9 mouse cellular contexts compared by ENCODE assay signal in the genomic region with DNA sequence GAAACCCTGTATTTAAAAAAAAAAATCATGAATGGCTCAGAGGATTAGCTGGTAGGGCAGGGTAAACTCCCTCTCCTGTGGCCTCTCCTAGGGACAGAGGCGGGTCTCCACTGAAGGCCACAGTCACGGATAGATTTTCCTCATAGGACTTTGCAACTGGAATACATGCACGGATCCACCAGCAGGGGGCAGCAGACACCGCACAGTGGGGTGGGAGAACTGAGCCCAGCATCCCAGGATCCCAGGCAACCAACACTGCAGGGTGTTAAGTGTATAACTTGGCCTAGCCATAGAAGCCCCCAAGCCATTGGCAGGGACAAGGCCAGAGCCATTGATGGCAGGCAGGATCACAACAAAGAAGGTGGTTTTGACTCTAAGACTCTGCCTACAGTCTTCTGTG. TPM values are rescaled to one million over a fixed set of nuclear protein-coding genes. Genes with fewer than 3 reads are reported as not detected.
A peak's percentile ranks its signal among the peaks of the same experiment; 100 is the strongest.
DNase-seq lines count a peak whose midpoint lies in the region; ATAC-seq and TF ChIP-seq lines count a peak whose summit lies in the region.
"Had no signal": no experiment of that assay in that cellular context is flagged by ENCODE, and none has a peak within 500 bp of the region (broad histone marks: within the 10 kb centered on the region; RNA-seq: fewer than 3 reads in every experiment).

No protein-coding gene starts in this region.

- no peaks in the 10 kb centered on the region for H3K27me3 ChIP-seq in intestine, embryonic 15.5 days (replicated peaks)
- no peaks in the 10 kb centered on the region for H3K27me3 ChIP-seq in liver, embryonic 14.5 days (ENCODE audit: control insufficient read depth, insufficient read depth, low read length)
- H3K27me3 ChIP-seq in neural tube, embryonic 13.5 days, result no peaks in the 10 kb centered on the region
- H3K27me3 ChIP-seq in testis, adult 2 months (ENCODE audit: control insufficient read depth, insufficient read depth, low read length), result no peaks in the 10 kb centered on the region

- intact Hi-C loops in gastrocnemius, adult 2 months (cut with DNase I), result loop anchor here (1.0 to 5.0 kb wide), 3 partner anchors 125 to 217 kb away; no protein-coding TSS in a partner anchor

- H3K4me2 ChIP-seq in intestine, embryonic 15.5 days (replicated peaks), result no peak overlapping the region
- H3K4me2 ChIP-seq in liver, embryonic 14.5 days (ENCODE audit: low read depth), result no peak overlapping the region
- no peak overlapping the region for H3K4me2 ChIP-seq in neural tube, embryonic 13.5 days

- no peaks in the 10 kb centered on the region for H3K4me1 ChIP-seq in intestine, embryonic 15.5 days (replicated peaks)
- no peaks in the 10 kb centered on the region for H3K4me1 ChIP-seq in liver, embryonic 14.5 days (replicated peaks; ENCODE audit: control insufficient read depth in 2 of 2, insufficient read depth in 2 of 2, low read length in 1 of 2)
- no peaks in the 10 kb centered on the region for H3K4me1 ChIP-seq in neural tube, embryonic 13.5 days (replicated peaks)
- H3K4me1 ChIP-seq in testis, adult 2 months (ENCODE audit: control insufficient read depth, insufficient read depth, low read length), result no peaks in the 10 kb centered on the region

- H3K4me3 ChIP-seq in gastrocnemius, adult 2 months, result no peak overlapping the region
- no peak overlapping the region for H3K4me3 ChIP-seq in intestine, embryonic 15.5 days (replicated peaks)
- no peak overlapping the region for H3K4me3 ChIP-seq in liver, embryonic 14.5 days (ENCODE audit: insufficient read depth in 1 of 2, low read depth in 2 of 2, low read length in 2 of 2)
- H3K4me3 ChIP-seq in neural tube, embryonic 13.5 days, result no peak overlapping the region
- H3K4me3 ChIP-seq in testis, adult 2 months (ENCODE audit: control insufficient read depth, low read depth, low read length), result no peak overlapping the region
- H3K4me3 ChIP-seq: myocyte had no signal

- TF ChIP-seq EP300 in liver, embryonic 14.5 days (IDR thresholded peaks at IDR 0.05; ENCODE audit: low read depth), result no peak

- H3K9me3 ChIP-seq in intestine, embryonic 15.5 days, result no peaks in the 10 kb centered on the region
- no peaks in the 10 kb centered on the region for H3K9me3 ChIP-seq in liver, embryonic 14.5 days (ENCODE audit: control insufficient read depth, low read length)
- no peaks in the 10 kb centered on the region for H3K9me3 ChIP-seq in neural tube, embryonic 13.5 days

- peak; percentile 48 for ATAC-seq in intestine, embryonic 15.5 days
- no peak for ATAC-seq in liver, embryonic 14.5 days (ENCODE audit: insufficient read depth)
- peak; percentile 61; the same call in 1 of the 2 replicates for ATAC-seq in neural tube, embryonic 13.5 days (ENCODE audit: low read depth)

- WGBS in intestine, embryonic 15.5 days, result 7% methylated on average over 4 of the region's 4 CpGs
- 13% methylated on average over 4 of the region's 4 CpGs for WGBS in liver, embryonic 14.5 days (ENCODE audit: insufficient replicate concordance)
- 5% methylated on average over 4 of the region's 4 CpGs for WGBS in neural tube, embryonic 13.5 days

- DNase-seq in left cerebral cortex, adult 18-20 months (ENCODE audit: low spot score in 2 of 2), result peak; percentile 83 to 90
- DNase-seq in left cerebral cortex, adult 11 months (ENCODE audit: low spot score), result no peak
- DNase-seq in cerebellum, postnatal 14 days, result peak; percentile 88 to 93
- DNase-seq in gastrocnemius, adult 2 months, result peak; percentile 88
- DNase-seq in liver, embryonic 14.5 days (ENCODE audit: low read depth in 3 of 3, low spot score in 3 of 3), result peak in 2 of 3 experiments; percentile 28 to 34

- H3K9ac ChIP-seq in intestine, embryonic 15.5 days, result no peak overlapping the region
- no peak overlapping the region for H3K9ac ChIP-seq in liver, embryonic 14.5 days (replicated peaks)
- H3K9ac ChIP-seq in neural tube, embryonic 13.5 days, result no peak overlapping the region

- TF ChIP-seq POLR2A in testis, adult 2 months (IDR thresholded peaks at IDR 0.05; ENCODE audit: control insufficient read depth, low read depth, low read length), result no peak

- H3K36me3 ChIP-seq in intestine, embryonic 15.5 days, result no peaks in the 10 kb centered on the region
- H3K36me3 ChIP-seq in liver, embryonic 14.5 days (replicated peaks; ENCODE audit: control insufficient read depth, insufficient read depth, low read depth), result no peaks in the 10 kb centered on the region
- peaks cover 59% of the 10 kb centered on the region for H3K36me3 ChIP-seq in neural tube, embryonic 13.5 days
- no peaks in the 10 kb centered on the region for H3K36me3 ChIP-seq in testis, adult 2 months (ENCODE audit: control insufficient read depth, insufficient read depth, low read length)

- peak; percentile 96 for TF ChIP-seq CTCF in gastrocnemius, adult 2 months (IDR thresholded peaks at IDR 0.05)
- peak; percentile 95 for TF ChIP-seq CTCF in liver, embryonic 14.5 days (IDR thresholded peaks at IDR 0.05; ENCODE audit: low read depth)
- peak; percentile 95 for TF ChIP-seq CTCF in testis, adult 2 months (IDR thresholded peaks at IDR 0.05; ENCODE audit: control insufficient read depth, insufficient read depth, insufficient replicate concordance, low read depth, low read length)

- no peak overlapping the region; the same call in 1 of the 2 replicates for H3K27ac ChIP-seq in gastrocnemius, adult 2 months
- H3K27ac ChIP-seq in intestine, embryonic 15.5 days, result no peak overlapping the region
- H3K27ac ChIP-seq in liver, embryonic 14.5 days, result no peak overlapping the region
- H3K27ac ChIP-seq in neural tube, embryonic 13.5 days (replicated peaks), result no peak overlapping the region
- no peak overlapping the region for H3K27ac ChIP-seq in testis, adult 2 months (ENCODE audit: control insufficient read depth, insufficient read depth, low read depth, low read length)

RNA-seq across cellular contexts. Expression of gene Pheta1, which starts 23.4 kb away (rescaled TPM):
- total RNA-seq in left cerebral cortex, adult 18-20 months (2021), result 10 to 100 TPM in 1 of 2 experiments, 1 to 10 TPM in 1; 9.8 to 10.1 TPM
- 1 to 10 TPM; 4.7 to 6.4 TPM for total RNA-seq in gastrocnemius, adult 2 months (2021)
- polyA plus RNA-seq in intestine, embryonic 15.5 days (2015; fragmentation: Nextera tagmentation; extraction: Ambion mirVana), result 32.6 and 36.4 TPM in 2 replicates
- polyA plus RNA-seq in liver, embryonic 14.5 days (2012; rRNA removed), result 2.4 and 2.8 TPM in 2 replicates
- 2.4 and 2.6 TPM in 2 replicates for polyA plus RNA-seq in liver, embryonic 14.5 days (2014; fragmentation: Nextera tagmentation; extraction: Ambion mirVana)
- 41.1 and 41.5 TPM in 2 replicates for polyA plus RNA-seq in neural tube, embryonic 13.5 days (2015; fragmentation: Nextera tagmentation; extraction: Ambion mirVana)
- polyA plus RNA-seq in testis, adult 2 months (2012; rRNA removed), result 9.9 and 11.6 TPM in 2 replicates

RNA-seq across cellular contexts. Expression of gene Sh2b3, which starts 34.7 kb away (rescaled TPM):
- 10 to 100 TPM; 24.3 to 26.4 TPM for total RNA-seq in left cerebral cortex, adult 18-20 months (2021)
- 10 to 100 TPM; 11.9 to 15.4 TPM for total RNA-seq in gastrocnemius, adult 2 months (2021)
- polyA plus RNA-seq in intestine, embryonic 15.5 days (2015; fragmentation: Nextera tagmentation; extraction: Ambion mirVana), result 12.3 and 13.1 TPM in 2 replicates
- polyA plus RNA-seq in liver, embryonic 14.5 days (2012; rRNA removed), result 7.2 and 8.6 TPM in 2 replicates
- 5.4 and 5.6 TPM in 2 replicates for polyA plus RNA-seq in liver, embryonic 14.5 days (2014; fragmentation: Nextera tagmentation; extraction: Ambion mirVana)
- polyA plus RNA-seq in neural tube, embryonic 13.5 days (2015; fragmentation: Nextera tagmentation; extraction: Ambion mirVana), result 6.9 and 7.7 TPM in 2 replicates
- 95.0 and 105 TPM in 2 replicates for polyA plus RNA-seq in testis, adult 2 months (2012; rRNA removed)
